Mouse (Mus musculus): ENCODE measurements around the gene Gm4450. TPM values are rescaled to one million over a fixed set of nuclear protein-coding genes. Genes with fewer than 3 reads are reported as not detected.
"Not testable (repeated sequence)": the region's sequence is repeated elsewhere in the genome, so short reads cannot be mapped to it uniquely, and the experiment has no call there.

Gm4450 gene
- polyA plus RNA-seq, 1 experiment from 2014 or later = not detected

DNA sequence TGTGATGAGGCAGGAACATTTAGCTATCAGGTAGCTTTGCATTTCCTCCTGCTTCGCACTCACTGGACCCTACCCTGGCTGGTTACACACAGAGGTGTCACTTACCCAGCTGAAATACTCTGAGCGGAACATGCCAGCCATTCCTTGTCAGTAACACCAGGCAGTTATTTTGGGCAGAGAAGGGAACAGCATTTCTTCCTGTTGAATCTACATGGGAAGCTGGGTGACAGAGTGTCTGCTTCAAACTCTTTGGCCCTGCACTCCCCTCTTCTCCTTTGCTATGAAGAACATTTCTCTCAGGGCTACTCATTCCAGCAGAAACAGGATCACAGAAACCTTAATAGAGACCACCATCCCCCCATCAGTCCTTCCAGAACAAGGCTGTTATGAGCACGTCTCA lies 42.6 kb downstream of the Gm4450 start:
- Histone ChIP-seq H3K9ac (no peak overlapping the region), H3K4me2 (no peak overlapping the region), H3K27me3 (no peaks in the 10 kb centered on the region), H3K36me3 (replicated peaks) (no peaks in the 10 kb centered on the region), H3K9me3 (no peaks in the 10 kb centered on the region), H3K4me3 (replicated peaks) (no peak overlapping the region), H3K27ac (no peak overlapping the region), H3K4me1 (0 out of 2 replicates have a peak, but pooled peaks cover 5% of the 10 kb centered on the region)
- WGBS = 91% methylated on average over 3 of the region's 3 CpGs
- ATAC-seq (ENCODE audit: low FRiP score) = no peak

DNA sequence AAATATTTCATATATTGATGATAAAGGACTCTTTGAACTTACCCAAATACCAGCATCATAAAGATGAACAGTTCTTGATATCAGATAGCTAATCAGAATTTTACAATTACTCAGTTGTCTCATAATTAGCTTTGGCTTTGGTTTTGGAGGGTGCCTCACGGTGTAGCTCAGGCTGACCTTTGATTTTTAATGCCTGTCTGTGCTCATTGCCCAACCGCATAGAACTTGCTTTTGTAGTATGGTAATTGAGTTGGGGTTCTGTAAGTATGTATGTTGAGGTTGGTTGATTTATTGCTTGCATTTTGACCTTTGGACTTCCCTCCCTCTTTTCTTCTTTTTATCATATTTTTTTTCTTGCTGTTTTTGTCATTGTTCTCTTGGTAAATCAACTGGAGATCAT lies 43.2 kb downstream of the Gm4450 start:
- Histone ChIP-seq H3K36me3 (replicated peaks) (no peaks in the 10 kb centered on the region), H3K9me3 (no peaks in the 10 kb centered on the region), H3K27ac (no peak overlapping the region), H3K4me3 (replicated peaks) (no peak overlapping the region), H3K4me2 (no peak overlapping the region), H3K4me1 (0 out of 2 replicates have a peak, but pooled peaks cover 5% of the 10 kb centered on the region), H3K27me3 (no peaks in the 10 kb centered on the region), H3K9ac (no peak overlapping the region)
- WGBS = 94% methylated on average over 2 of the region's 2 CpGs
- ATAC-seq (ENCODE audit: low FRiP score) = no peak

DNA sequence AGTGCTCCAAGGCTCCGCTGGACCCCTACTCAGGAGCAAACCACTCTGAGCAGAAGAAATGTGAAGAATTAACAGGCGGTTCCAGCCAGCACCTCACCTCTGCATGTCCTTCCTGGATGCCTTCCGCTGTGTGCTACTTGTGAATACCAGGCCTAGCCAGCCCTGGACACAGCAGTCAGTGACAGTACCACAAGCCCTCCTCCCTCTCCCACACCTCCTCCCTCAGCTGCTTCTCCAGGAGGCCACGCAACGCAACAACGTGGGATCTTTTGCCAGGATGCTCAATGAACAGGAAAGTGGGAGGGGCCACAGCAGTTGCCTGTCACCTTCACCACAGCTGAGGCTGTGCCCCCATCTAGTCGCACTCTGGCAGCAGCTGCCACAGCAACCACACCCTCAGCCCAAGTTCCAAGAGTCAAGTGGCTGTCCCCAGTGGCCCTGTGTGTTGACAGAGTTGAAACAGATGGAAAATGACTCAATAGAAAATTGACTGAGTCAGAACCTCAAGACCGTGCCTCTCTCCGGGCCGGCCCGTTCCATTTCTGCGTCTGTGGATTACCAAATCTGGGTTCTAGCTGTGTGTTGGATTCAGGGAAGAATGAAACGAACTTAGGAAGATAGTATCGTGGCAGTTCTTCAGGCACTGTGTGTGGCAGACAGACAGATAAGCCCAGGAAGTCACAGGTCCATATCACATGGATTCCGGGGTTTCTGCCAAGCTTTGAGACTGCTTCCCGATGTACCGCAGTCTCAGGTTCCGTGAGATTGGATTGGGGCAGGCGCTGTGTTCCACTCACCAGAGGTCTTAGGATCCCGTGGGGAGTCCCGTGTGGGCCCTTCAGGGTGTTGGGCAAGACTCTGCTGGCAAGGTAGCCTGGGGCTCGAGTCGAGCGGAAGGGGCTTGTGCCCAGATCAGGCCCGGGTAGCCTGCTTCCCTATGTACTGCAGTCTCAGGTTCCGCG lies 46.0 kb downstream of the Gm4450 start:
- ATAC-seq (ENCODE audit: low FRiP score) = not testable (repeated sequence)

DNA sequence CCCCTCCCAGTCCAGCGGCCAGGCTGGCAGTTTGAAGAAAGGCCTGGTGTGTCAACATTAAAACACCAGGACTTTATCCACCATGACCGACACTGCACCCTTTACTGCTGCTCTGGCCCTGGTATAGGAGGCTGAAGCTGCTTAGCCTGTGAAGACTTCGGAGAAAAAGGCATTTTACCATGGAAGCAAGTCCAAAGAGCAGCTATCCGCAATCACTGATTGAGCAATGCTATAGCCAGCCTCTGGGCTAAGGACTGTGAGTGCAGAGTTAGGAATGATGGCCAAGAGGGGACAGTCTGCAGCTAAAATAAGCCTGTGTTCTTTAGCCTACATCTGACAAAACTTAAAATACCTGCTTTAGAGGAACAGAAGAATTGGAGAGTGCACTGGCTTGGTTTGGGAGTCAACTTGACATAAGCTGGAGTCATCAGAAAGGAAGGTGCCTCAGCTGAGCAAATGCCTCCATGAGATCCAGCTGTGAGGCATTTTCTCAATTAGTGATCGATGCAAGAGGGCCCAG lies 49.6 kb downstream of the Gm4450 start:
- not testable (repeated sequence) for H3K27me3 ChIP-seq; H3K4me1 ChIP-seq; H3K4me2 ChIP-seq; H3K27ac ChIP-seq; H3K9ac ChIP-seq; H3K9me3 ChIP-seq; H3K36me3 ChIP-seq (replicated peaks); ATAC-seq (ENCODE audit: low FRiP score); H3K4me3 ChIP-seq (replicated peaks)
- 69% methylated on average over 5 of the region's 5 CpGs for WGBS

More for the DNA sequence above, 46.0 kb downstream of the Gm4450 start:
- H3K9ac ChIP-seq; H3K4me3 ChIP-seq (replicated peaks); H3K27me3 ChIP-seq; H3K27ac ChIP-seq; H3K4me1 ChIP-seq; H3K36me3 ChIP-seq (replicated peaks); H3K9me3 ChIP-seq; H3K4me2 ChIP-seq: not testable (repeated sequence)
- WGBS = 95% methylated on average over 16 of the region's 27 CpGs

DNA sequence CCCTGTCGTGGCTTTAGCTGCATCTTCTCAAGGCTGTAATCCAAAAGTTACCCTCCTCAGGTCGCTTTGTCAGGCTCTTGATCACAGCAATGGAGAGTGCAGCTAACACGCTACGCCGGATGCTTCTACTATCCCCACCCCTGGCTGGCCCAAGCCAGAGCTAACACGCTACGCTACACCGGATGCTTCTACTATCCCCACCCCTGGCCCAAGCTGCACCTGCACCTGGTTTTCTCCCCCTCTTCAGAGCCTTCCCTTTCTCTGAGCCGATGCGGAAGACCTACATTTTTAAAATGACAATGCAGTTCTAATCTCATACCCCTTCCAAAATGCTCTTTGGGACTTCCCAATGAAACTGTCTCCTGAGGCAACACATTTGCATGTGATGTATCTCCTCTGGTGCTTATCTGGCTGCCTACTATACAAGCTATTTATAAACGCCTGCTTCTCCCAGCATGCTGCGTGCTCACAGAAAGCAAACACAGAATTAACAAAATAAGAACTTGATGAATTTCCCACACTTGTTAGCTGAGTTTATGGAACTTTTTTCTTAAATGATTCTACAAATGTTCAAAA lies 50.3 kb downstream of the Gm4450 start:
- H3K9me3 ChIP-seq; H3K4me1 ChIP-seq; ATAC-seq (ENCODE audit: low FRiP score); H3K9ac ChIP-seq; H3K36me3 ChIP-seq (replicated peaks); H3K4me3 ChIP-seq (replicated peaks); H3K4me2 ChIP-seq; H3K27me3 ChIP-seq; H3K27ac ChIP-seq: not testable (repeated sequence)
- WGBS = 71% methylated on average over 12 of the region's 12 CpGs

DNA sequence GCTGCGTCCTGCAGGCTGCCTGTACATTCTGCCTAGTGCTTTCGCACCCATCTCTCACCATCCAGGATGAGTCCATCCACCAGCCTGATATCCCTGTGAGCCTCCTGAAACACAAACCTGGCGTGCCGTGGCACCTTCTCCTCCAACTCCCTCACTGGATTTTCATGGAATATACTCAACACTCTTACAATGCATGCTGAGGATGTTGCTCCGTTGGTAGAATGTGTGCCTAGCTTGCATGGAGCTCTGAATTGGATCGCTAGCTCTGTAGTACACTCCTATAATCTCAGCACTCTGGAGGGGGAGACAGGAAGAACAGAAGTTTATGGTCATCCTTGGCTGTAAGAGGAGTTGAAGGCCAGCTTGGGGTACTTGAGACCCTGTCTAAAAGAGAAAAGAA lies 51.0 kb downstream of the Gm4450 start:
- H3K27me3 ChIP-seq; H3K9ac ChIP-seq; H3K4me1 ChIP-seq; H3K27ac ChIP-seq; ATAC-seq (ENCODE audit: low FRiP score); H3K4me3 ChIP-seq (replicated peaks); H3K36me3 ChIP-seq (replicated peaks); H3K4me2 ChIP-seq; H3K9me3 ChIP-seq: not testable (repeated sequence)
- 94% methylated on average over 6 of the region's 6 CpGs for WGBS

DNA sequence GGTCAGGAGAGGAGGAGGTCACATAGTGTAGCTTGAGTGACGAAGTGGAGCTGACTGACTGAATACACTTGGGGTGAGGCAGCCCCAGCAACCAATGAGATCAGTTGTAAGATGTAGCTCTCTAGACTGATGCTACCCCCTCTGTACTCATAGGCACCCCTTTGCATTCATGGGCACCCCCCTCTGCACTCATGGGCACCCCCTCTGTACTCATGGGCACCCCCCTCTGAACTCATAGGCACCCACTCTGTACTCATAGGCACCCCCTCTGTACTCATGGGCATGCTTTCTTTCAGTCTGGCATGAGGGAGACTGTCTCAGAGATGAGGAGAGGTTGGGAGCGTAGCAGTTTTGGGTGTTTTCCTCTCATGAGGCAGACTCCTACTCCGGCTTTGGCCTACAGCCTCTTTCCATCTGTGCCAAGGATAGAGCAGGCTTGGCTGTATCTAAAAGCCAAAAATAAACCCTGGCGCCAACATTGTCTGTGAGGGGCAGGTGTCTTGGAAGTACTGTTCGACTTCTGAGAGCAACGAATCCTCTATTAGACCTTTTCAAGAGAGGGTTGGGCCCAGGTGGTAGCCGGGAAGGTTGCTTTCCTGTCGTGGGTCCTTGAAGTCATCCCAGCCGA lies 52.5 kb downstream of the Gm4450 start:
- H3K4me2 ChIP-seq; H3K27ac ChIP-seq; H3K27me3 ChIP-seq; H3K4me3 ChIP-seq (replicated peaks); H3K9me3 ChIP-seq; H3K9ac ChIP-seq; ATAC-seq (ENCODE audit: low FRiP score); H3K4me1 ChIP-seq; H3K36me3 ChIP-seq (replicated peaks): not testable (repeated sequence)
- 95% methylated on average over 9 of the region's 9 CpGs for WGBS

Other genes with a start within 250 kb of the Gm4450 start
- not detected in 2 replicates for gene Reg4, start 235.0 kb downstream of the Gm4450 start, polyA plus RNA-seq (2016; fragmentation: Nextera tagmentation; extraction: Ambion mirVana)
- gene Hmgcs2, start 176.7 kb downstream of the Gm4450 start, polyA plus RNA-seq (2016; fragmentation: Nextera tagmentation; extraction: Ambion mirVana) = 0.94 and 1.3 TPM in 2 replicates
- gene Phgdh, start 117.1 kb downstream of the Gm4450 start, polyA plus RNA-seq (2016; fragmentation: Nextera tagmentation; extraction: Ambion mirVana) = 274 and 277 TPM in 2 replicates
- 8.8 and 9.8 TPM in 2 replicates for gene Zfp697, start 74.7 kb downstream of the Gm4450 start, polyA plus RNA-seq (2016; fragmentation: Nextera tagmentation; extraction: Ambion mirVana)
- gene Hsd3b4, start 53.4 kb upstream of the Gm4450 start, polyA plus RNA-seq (2016; fragmentation: Nextera tagmentation; extraction: Ambion mirVana) = not detected in 2 replicates
- not detected in 2 replicates for gene Gm10681, start 131.7 kb upstream of the Gm4450 start, polyA plus RNA-seq (2016; fragmentation: Nextera tagmentation; extraction: Ambion mirVana)
- not detected in 2 replicates for gene Hsd3b5, start 173.1 kb upstream of the Gm4450 start, polyA plus RNA-seq (2016; fragmentation: Nextera tagmentation; extraction: Ambion mirVana)

All from forebrain, embryonic 12.5 days (tissue).